Mouse (Mus musculus): ENCODE measurements around the gene Anapc13. TPM values are rescaled to one million over a fixed set of nuclear protein-coding genes. Genes with fewer than 3 reads are reported as not detected.

Anapc13 gene
- total RNA-seq, 2 experiments from 2014 or later = 357 to 368 TPM

GRCm38 (mm10) chr9:102631589-102632147 is 5.6 kb downstream of the Anapc13 start:
- no peak for DNase-seq

DNA sequence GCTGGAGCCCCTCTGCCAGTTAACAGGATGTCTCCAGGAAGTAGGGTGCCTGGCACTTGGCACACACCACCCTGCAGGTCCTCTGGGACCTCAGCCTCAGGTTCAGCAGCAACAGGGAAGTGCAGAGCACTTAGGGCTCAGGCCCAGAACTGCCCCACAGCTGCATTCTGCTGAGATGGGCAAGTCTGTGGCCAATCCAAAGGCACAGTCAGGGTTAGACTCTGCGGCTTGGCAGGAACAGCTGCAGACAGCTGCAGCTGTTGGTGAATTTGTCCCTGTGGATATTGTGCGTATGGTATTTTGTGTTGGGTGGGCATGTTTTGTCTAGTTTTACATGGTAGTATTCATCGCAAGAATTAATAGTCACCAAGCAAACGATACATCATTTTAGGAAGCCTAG is 6.1 kb downstream of the Anapc13 start:
- peak in 1 of 2 experiments; percentile 6 for DNase-seq

GRCm38 (mm10) chr9:102632923-102633537 is 6.9 kb downstream of the Anapc13 start:
- peak; percentile 63 to 82 for DNase-seq

DNA sequence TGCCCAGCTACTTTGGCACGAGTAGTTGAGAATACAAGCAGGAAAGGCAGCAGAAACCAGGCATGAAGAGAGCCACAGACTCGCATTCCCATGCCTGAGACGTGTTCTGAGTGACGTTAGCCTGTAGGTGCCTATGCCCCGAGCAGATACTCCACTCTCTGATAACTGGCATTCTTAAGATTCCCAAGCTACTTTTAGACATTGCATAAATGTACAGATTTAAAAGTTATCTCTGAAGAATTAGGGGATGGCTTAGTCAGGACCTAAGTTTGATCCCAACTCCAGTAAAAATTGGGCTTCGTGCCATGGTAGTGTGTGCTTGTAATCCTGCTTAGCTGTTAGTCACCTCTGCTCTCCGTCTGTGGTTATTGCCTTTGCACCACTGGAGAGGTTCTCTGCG is 8.4 kb downstream of the Anapc13 start:
- no peak for DNase-seq

GRCm38 (mm10) chr9:102636553-102636952 is 10.5 kb downstream of the Anapc13 start:
- peak; percentile 67 to 85 for DNase-seq

GRCm38 (mm10) chr9:102637115-102637514 is 11.0 kb downstream of the Anapc13 start:
- no peak for DNase-seq

GRCm38 (mm10) chr9:102638963-102639362 is 12.9 kb downstream of the Anapc13 start:
- no peak for DNase-seq

DNA sequence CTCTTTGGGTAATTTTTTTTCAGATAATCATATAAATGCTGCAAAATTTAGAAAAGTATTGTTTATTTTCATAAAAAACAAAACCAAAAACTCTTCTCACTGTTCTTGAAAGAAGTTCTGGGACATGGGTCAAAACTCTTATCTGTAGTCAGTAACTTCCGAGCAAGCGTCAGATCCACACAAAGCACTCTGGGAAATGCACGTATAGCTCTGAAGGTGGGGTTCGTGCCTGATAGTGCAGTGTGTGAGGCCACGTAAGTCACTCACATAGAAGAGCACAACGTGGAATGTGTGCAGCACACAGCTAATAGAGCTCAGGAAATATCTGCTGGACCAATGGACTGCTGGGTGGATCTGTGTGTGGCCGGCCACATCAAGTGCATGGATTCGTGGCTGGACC is 13.4 kb downstream of the Anapc13 start:
- DNase-seq = no peak

GRCm38 (mm10) chr9:102641531-102641930 is 15.4 kb downstream of the Anapc13 start:
- DNase-seq = no peak

DNA sequence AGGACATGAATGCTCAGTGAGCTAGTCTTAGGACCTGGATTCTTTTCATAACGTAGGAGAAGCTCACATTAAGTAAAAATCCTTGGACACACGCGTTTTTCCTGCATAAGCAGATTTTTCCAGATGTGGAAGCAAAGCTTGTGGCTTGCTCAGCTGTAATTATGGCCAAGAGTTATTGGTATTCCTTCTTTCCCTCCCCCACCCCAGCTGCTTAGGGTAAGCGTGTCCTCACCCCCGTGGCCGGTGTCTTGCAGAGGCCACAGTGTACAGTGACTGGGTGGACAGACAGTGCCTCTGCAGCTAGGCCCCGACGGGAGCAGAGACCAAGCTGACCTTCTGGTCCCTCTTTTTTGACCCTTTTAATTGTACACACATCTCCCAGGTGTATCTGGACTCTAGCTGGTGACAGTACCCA is 17.0 kb downstream of the Anapc13 start:
- peak; percentile 53 to 54 for DNase-seq

GRCm38 (mm10) chr9:102643486-102644101 is 17.5 kb downstream of the Anapc13 start:
- peak; percentile 82 to 88 for DNase-seq

GRCm38 (mm10) chr9:102645119-102645695 is 19.1 kb downstream of the Anapc13 start:
- no peak for DNase-seq

GRCm38 (mm10) chr9:102647010-102647409 is 20.9 kb downstream of the Anapc13 start:
- DNase-seq = no peak

- peak; percentile 48 to 52 for DNase-seq
Observed at GRCm38 (mm10) chr9:102649917-102650527, 23.9 kb downstream of the Anapc13 start.

GRCm38 (mm10) chr9:102650637-102651036 is 24.5 kb downstream of the Anapc13 start:
- DNase-seq = no peak

- no peak for DNase-seq
Observed at GRCm38 (mm10) chr9:102651199-102651720, 25.2 kb downstream of the Anapc13 start.

DNA sequence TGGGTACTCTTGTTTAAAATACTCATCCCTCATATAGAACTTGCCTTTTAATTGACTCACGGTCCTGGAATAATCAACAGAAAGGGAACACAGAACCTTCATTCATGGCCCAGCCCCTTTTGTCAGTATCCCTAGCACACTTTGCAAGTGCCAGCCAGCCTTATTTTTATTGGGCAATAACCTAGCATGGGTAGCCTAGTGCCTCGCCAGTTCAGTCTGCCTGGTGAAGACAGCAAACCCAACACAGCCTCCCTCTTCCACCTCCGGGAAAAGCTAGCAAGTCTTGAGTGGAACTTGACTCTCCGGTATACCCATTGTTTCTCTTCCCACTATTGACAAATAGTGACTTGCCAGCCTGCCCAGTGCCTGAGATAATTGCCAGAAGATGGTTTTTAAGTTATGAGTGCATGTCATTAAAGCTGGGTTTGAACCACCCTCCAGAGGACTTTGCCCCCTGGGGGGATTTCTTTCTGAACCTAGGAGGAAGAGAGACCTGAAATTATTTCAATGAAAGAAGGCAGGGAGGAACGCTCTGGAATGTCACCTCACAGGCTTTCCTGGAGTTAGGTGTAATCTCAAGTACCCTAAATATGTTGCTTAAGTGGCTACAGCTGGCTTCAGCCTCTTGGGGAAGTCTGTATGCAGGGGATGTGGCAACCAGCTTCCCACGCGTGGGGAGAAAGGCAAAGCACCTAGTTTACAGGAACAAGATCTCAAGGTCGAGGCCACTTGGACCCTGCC is 30.4 kb downstream of the Anapc13 start:
- no peak for DNase-seq

DNA sequence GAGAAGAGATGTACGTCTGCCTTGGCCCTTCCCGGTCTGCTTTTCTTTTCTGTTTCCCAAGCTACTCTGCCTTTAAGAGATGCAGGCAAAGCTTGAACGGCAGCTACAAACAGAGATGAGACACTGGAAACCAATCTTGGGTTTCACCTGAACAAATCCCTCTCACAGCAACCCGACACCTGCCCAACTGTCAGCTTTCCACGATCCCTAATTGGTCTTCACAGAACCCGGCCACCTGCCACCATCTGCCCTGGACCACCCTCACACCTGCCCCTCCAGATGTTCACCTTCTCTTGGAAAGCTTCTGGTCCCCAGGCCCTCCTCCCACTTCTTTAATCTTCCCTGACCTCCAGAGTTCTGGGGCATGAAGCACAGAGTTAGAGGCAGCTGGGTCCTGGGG is 42.0 kb downstream of the Anapc13 start:
- DNase-seq = no peak

DNA sequence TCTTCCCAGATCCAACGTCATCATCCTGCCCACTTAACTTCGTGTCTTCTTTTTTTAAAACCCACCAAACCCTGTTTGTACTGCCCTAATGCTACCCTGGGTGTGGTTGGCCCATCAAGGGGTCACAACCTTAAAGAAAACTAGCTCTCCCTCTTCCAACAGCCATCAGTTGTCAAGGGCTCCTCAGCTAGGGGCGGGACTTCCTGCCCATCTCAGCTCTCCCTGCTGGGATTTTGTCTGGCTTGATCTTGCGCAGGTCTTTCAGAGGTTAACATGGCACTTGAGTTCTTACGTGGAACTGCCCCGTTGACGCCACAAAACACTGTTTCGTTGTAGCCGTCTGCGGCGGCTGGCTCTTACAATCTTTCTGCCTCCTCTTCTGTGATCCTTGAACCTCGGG is 42.8 kb downstream of the Anapc13 start:
- no peak for DNase-seq

DNA sequence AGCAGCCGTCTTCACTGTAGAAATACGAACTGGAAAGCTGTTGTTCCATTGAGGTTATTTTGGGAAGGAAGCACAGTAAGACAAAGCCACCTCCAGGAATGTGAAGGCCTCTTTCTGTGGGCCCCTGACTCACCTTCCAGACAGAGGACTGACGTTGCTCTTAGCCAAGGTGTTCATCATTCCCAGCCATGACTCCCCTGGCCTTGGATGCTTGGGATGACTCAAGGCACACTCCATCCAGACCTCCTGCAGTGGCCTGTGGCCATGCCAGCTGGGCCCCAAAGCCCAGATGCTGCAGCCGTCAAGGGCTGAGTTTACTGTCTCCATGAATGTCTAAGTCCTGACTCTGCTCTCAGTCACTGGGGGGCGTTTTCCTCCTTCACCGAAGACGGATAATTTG is 47.3 kb downstream of the Anapc13 start:
- no peak for DNase-seq

DNA sequence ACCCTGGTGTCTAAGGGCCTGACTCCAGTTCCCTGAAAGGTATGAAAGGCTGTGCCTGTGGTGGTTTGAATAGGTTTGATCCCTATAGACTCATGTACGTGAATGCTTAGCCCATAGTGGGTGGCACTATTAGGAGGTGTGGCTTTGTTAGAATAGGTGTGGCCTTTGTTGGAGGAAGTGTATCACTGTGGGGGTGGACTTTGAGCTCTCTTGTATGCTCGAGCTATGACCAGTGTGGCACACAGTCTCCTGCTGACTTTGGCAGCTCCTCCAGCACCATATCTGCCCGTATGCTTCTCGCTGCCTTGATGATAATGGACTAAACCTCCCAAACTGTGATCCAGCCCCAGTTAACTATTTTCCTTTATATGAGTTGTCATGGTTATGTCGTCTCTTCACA is 49.8 kb downstream of the Anapc13 start:
- DNase-seq = no peak

DNA sequence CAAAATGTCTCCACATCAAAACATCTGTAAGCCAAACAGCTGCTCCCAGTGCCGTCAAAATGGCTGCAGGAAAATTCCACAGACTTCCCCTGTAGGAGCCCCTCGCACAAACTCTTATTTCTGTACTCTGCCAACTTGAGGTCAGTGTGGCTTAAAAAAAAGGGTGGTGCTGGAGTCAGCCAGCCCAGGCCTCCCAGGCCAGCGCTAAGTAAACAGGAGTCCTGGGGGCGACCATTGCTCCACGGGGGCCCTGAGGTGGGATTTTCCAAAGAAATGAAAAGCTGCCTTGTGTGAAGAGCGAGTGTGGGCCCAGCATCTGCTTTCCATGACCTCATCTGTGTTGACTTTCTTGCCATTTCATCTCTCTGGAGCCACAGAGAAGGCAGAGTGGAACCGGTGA is 55.4 kb downstream of the Anapc13 start:
- no peak for DNase-seq

Data from heart, adult 18-20 months (tissue).